Mouse (Mus musculus) gastrocnemius, postnatal 10 days (tissue): Measurements from ENCODE around the gene 4930447F04Rik. TPM values are rescaled to one million over a fixed set of nuclear protein-coding genes. Genes with fewer than 3 reads are reported as not detected.

Experiments used
- DNase-seq: peaks from one replicate; pipeline ENCODE4 v3.0.0; 2021; ENCODE audit warnings: mixed read lengths
- long read RNA-seq, 2 experiments: library from polyadenylated mRNA; stranded (forward); transcript quantifications; one replicate each; pipeline ENCODE4 v2.0.0; 2021
- total RNA-seq, 2 experiments: library from RNA; stranded (reverse); gene quantifications; 2 replicates each; pipeline ENCODE4 v1.2.3; 2021

The 4930447F04Rik gene
- total RNA-seq: not detected
- long read RNA-seq, experiment 1: 0 reads
- long read RNA-seq, experiment 2: 0 reads

GRCm38 (mm10) chrX:66304124-66304523, at the start of gene 4930447F04Rik:
4930447F04Rik (minus strand) TSS chrX:66304224.
- DNase-seq: no peak
